Mouse (Mus musculus) liver, embryonic 15.5 days (tissue): ENCODE results near the gene Bad. TPM values are rescaled to one million over a fixed set of nuclear protein-coding genes. Genes with fewer than 3 reads are reported as not detected.
"Not testable (repeated sequence)": the region's sequence is repeated elsewhere in the genome, so short reads cannot be mapped to it uniquely, and the experiment has no call there.

Experiments used
- ATAC-seq: fragments of 200-750 bp; cut with Nextera tagmentation; 2 replicates; pipeline ENCODE4 v1.8.0; 2017; ENCODE audit warnings: moderate number of reproducible peaks, mild to moderate bottlenecking, moderate library complexity; ENCODE audit not compliant: insufficient read depth
- H3K27ac ChIP-seq: fragments of 300-500 bp; sonication (generic); replicated peaks from 2 replicates; pipeline ENCODE4 v1.5.1; 2015; ENCODE audit warnings: mild to moderate bottlenecking, inconsistent platforms
- H3K27me3 ChIP-seq: fragments of 300-500 bp; sonication (generic); 2 replicates; pipeline ENCODE4 v1.6.1; 2015; ENCODE audit warnings: mild to moderate bottlenecking, inconsistent platforms
- H3K36me3 ChIP-seq: fragments of 300-500 bp; sonication (generic); replicated peaks from 2 replicates; pipeline ENCODE4 v1.6.1; 2015; ENCODE audit warnings: moderate library complexity, mild to moderate bottlenecking, inconsistent platforms
- H3K4me1 ChIP-seq: fragments of 300-500 bp; sonication (generic); replicated peaks from 2 replicates; pipeline ENCODE4 v1.6.1; 2015; ENCODE audit warnings: inconsistent platforms
- H3K4me2 ChIP-seq: fragments of 300-500 bp; sonication (generic); 2 replicates; pipeline ENCODE4 v1.6.1; 2015; ENCODE audit warnings: moderate library complexity, mild to moderate bottlenecking, inconsistent platforms
- H3K4me3 ChIP-seq: fragments of 300-500 bp; sonication (generic); replicated peaks from 2 replicates; pipeline ENCODE4 v1.5.1; 2015; ENCODE audit warnings: mild to moderate bottlenecking, inconsistent platforms
- H3K9ac ChIP-seq: fragments of 300-500 bp; sonication (generic); 2 replicates; pipeline ENCODE4 v1.6.1; 2015; ENCODE audit warnings: moderate library complexity, mild to moderate bottlenecking, inconsistent platforms
- H3K9me3 ChIP-seq: fragments of 300-500 bp; sonication (generic); replicated peaks from 2 replicates; pipeline ENCODE4 v1.6.1; 2016; ENCODE audit warnings: inconsistent platforms
- WGBS: fragments of 180-500 bp; shearing (Covaris S2); methylation state at CpG from one replicate; pipeline ENCODE4 v1.1.7; 2015; ENCODE audit warnings: mixed read lengths; ENCODE audit not compliant: insufficient replicate concordance; 5-methylcytosine and 5-hydroxymethylcytosine counted together
- polyA plus RNA-seq: library from polyadenylated mRNA; unstranded; fragments of >200 nt; fragmentation: Nextera tagmentation; extraction: Ambion mirVana; gene quantifications from 2 replicates; pipeline ENCODE4 v1.2.1, GENCODE M21; 2015

The Bad gene
- 25.5 and 26.1 TPM in 2 replicates for polyA plus RNA-seq

DNA sequence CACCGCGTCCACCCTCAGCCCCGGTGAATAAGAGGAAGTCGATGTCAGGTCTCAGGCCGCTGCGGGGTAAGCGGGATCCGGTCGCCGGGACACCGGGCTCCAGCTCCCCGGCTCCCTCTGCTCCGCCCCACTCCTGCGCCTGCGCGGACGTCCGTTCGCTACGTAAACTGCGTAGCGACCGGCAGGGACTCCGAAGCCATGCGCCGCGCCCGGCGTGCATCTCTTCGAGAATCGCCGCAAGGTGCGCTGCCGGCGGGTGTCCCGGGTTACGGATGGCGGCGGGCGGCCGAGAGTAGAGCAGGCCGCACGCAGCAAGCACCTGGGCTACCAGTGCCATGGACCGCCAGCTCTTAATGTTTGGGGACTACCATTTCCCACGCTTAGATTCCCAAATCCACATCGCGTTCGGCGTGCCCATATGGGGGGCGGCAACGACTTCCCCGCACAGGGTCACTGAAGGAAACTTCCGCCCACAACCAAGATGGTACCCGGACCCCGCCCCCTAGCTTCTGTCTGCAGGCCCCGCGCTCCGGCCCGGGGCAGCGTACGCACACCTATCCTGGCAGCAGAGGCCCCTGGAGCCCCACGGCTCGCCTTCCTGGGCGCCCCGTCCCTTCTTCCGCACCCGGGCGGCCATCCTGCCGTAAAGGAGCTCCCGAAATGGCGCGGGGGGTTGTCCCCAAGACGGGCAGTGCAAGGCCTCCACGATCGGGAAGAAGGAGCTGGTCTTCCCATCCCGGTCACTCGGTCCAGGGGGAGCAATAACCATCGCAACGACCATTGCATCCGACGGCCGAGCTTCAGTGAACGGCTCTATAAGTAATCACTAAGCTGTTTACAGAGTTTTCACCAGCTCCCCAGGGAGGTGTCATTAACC is at the start of gene Bad:
Gene Bad (plus strand): TSS at position 490 of the 877 bp plus-strand sequence.
- peak within 1 kb of the TSS; percentile 82 for H3K4me3 ChIP-seq
- no peaks in the 10 kb centered on the region for H3K9me3 ChIP-seq
- peak; percentile 80 for ATAC-seq
- no peaks in the 10 kb centered on the region for H3K36me3 ChIP-seq
- peak within 1 kb of the TSS; percentile 89 for H3K27ac ChIP-seq
- no peaks in the 10 kb centered on the region for H3K27me3 ChIP-seq
- peak within 1 kb of the TSS; percentile 96 for H3K4me2 ChIP-seq
- WGBS: under 1% methylated on average over 83 of the region's 83 CpGs
- H3K4me1 ChIP-seq: peaks cover 30% of the 10 kb centered on the region
- H3K9ac ChIP-seq: peak within 1 kb of the TSS; percentile 82

DNA sequence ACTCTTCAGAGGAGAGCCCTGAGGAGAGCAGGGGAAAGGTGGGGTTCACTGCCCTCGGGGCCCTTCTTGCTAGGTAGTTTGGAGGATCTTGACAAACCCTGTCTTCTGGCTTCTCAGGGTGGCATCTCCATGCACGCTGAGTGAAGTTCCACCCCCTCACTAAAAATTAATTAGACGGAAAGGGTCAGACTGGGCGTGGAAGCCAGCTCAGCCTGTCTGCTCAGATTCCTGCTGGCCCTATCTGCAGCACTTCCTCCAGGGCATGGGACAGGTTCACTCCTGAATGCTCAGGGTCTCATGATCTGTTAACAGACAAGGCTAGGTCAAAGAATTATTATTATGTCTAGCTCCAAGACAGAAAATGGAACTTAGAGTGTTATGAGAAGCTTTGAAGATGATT is 49.1 kb upstream of the Bad start:
- Histone ChIP-seq H3K9ac (no peak overlapping the region), H3K9me3 (no peaks in the 10 kb centered on the region), H3K27ac (no peak overlapping the region), H3K4me2 (no peak overlapping the region), H3K27me3 (no peaks in the 10 kb centered on the region), H3K4me3 (no peak overlapping the region), H3K4me1 (no peaks in the 10 kb centered on the region), H3K36me3 (no peaks in the 10 kb centered on the region)
- WGBS: 49% methylated on average over 4 of the region's 4 CpGs
- ATAC-seq: no peak

- no peak overlapping the region for H3K9ac ChIP-seq
- H3K4me2 ChIP-seq: no peak overlapping the region
- H3K36me3 ChIP-seq: no peaks in the 10 kb centered on the region
- no peaks in the 10 kb centered on the region for H3K27me3 ChIP-seq
- H3K9me3 ChIP-seq: no peaks in the 10 kb centered on the region
- no peak overlapping the region for H3K27ac ChIP-seq
- no peak for ATAC-seq
- H3K4me3 ChIP-seq: no peak overlapping the region
- WGBS: 79% methylated on average over 14 of the region's 14 CpGs
- H3K4me1 ChIP-seq: no peaks in the 10 kb centered on the region
Observed at GRCm38 (mm10) chr19:6893731-6894451, 47.8 kb upstream of the Bad start.

- H3K4me3 ChIP-seq, H3K4me2 ChIP-seq, H3K9me3 ChIP-seq, H3K4me1 ChIP-seq, H3K36me3 ChIP-seq, ATAC-seq, H3K27me3 ChIP-seq, H3K9ac ChIP-seq, H3K27ac ChIP-seq: not testable (repeated sequence)
- 60% methylated on average over 18 of the region's 18 CpGs for whole genome bisulfite sequencing
Observed at GRCm38 (mm10) chr19:6895608-6896305, 45.9 kb upstream of the Bad start.

DNA sequence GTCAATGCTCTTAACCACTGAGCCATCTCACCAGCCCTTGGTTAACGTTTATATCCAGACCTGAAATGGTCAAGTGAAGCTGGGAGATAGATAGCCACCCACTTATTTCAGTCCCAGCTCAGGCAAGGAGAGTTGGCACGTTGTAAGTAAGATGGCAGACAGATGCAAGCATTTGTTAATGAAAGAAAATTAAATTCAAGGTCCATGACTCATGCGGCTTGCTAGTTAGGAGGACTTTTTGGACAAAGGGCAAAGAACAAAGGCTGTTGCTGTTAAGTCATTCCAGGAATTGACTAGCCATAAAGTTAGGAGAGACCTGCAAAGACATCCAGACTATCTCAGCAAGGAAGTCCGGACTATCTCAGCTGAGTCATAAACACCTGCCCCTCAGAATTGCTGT is 42.0 kb upstream of the Bad start:
- Histone ChIP-seq H3K27ac (no peak overlapping the region), H3K27me3 (no peaks in the 10 kb centered on the region), H3K4me1 (no peaks in the 10 kb centered on the region), H3K9ac (no peak overlapping the region), H3K4me2 (no peak overlapping the region), H3K9me3 (0 out of 2 replicates have a peak, but pooled peaks cover 3% of the 10 kb centered on the region), H3K4me3 (no peak overlapping the region), H3K36me3 (0 out of 2 replicates have a peak, but pooled peaks cover 2% of the 10 kb centered on the region)
- no peak for ATAC-seq
- 63% methylated on average over 4 of the region's 4 CpGs for WGBS

GRCm38 (mm10) chr19:6903031-6903430 is 38.6 kb upstream of the Bad start:
- 0 out of 2 replicates have a peak, but pooled peaks cover 3% of the 10 kb centered on the region for H3K9me3 ChIP-seq
- ATAC-seq: no peak
- WGBS: 78% methylated on average over 1 of the region's 1 CpGs
- H3K4me1 ChIP-seq: peaks cover 13% of the 10 kb centered on the region
- no peak overlapping the region for H3K4me3 ChIP-seq
- no peak overlapping the region for H3K27ac ChIP-seq
- H3K4me2 ChIP-seq: no peak overlapping the region
- H3K27me3 ChIP-seq: no peaks in the 10 kb centered on the region
- no peak overlapping the region for H3K9ac ChIP-seq
- peaks cover 31% of the 10 kb centered on the region for H3K36me3 ChIP-seq

- no peak for ATAC-seq
- 0 out of 2 replicates have a peak, but pooled peaks cover 3% of the 10 kb centered on the region for H3K9me3 ChIP-seq
- H3K27ac ChIP-seq: no peak overlapping the region
- H3K4me3 ChIP-seq: no peak overlapping the region
- H3K9ac ChIP-seq: no peak overlapping the region
- 62% methylated on average over 2 of the region's 2 CpGs for WGBS
- no peaks in the 10 kb centered on the region for H3K27me3 ChIP-seq
- peaks cover 27% of the 10 kb centered on the region for H3K4me1 ChIP-seq
- no peak overlapping the region for H3K4me2 ChIP-seq
- peaks cover 31% of the 10 kb centered on the region for H3K36me3 ChIP-seq
Observed at GRCm38 (mm10) chr19:6904846-6905245, 36.8 kb upstream of the Bad start.

DNA sequence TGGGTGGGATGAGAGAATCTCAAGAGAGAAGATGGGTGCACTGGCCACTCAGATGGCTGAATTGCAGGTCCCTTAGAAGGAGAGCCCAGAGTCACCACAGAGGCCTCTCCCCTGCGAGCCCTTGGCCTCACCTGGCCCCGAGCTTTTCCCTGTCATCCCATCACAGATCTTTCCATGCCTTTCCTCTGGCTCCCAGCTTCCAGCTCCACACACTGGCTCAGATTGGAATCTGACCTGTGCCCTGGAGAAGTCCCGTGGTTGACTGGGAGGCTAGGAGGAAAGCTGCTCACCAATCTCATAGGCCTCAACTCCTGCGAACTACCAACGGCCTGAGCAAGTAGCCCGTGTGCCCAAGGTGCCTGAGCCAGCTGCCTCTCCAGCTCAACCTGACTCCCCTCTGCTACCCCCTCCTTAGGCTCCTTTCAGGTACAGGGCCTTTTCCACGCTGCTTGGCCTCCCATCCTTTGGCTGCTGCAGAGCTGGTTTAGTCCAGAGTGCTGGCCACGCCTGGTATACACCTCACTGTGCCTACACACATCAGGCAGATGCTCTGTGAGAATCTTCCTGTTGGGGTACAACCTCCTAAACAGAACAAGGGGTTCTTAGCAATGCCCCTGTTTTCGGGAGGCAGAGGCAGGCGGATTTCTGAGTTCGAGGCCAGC is 36.0 kb upstream of the Bad start:
- no peak overlapping the region for H3K4me3 ChIP-seq
- 76% methylated on average over 11 of the region's 11 CpGs for WGBS
- no peak overlapping the region for H3K9ac ChIP-seq
- no peak overlapping the region for H3K27ac ChIP-seq
- ATAC-seq: no peak
- no peaks in the 10 kb centered on the region for H3K27me3 ChIP-seq
- peaks cover 31% of the 10 kb centered on the region for H3K36me3 ChIP-seq
- no peaks in the 10 kb centered on the region for H3K9me3 ChIP-seq
- H3K4me1 ChIP-seq: peaks cover 27% of the 10 kb centered on the region
- no peak overlapping the region for H3K4me2 ChIP-seq

DNA sequence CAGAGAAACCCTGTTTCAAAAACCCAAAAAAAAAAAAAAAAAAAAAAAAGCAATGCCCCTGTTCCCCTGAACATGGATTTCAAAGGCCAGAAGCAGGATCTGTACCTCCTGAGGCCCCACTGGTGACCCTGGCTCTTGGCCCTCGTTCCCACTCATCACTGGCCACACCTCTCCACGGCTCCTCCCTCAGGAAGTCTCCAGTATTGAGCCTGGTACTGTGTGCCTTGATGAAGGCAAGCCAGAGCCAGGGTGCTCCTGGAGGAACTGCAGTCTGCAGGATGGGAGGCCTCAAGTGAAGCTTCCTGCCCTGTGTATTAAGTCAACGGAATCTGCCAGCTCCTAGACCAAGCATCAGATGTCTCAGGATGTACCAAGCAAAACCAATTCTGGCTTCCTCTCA is 35.5 kb upstream of the Bad start:
- no peak for ATAC-seq
- no peaks in the 10 kb centered on the region for H3K27me3 ChIP-seq
- no peaks in the 10 kb centered on the region for H3K9me3 ChIP-seq
- H3K36me3 ChIP-seq: peaks cover 34% of the 10 kb centered on the region
- H3K4me3 ChIP-seq: no peak overlapping the region
- H3K9ac ChIP-seq: no peak overlapping the region
- no peak overlapping the region for H3K4me2 ChIP-seq
- no peak overlapping the region for H3K27ac ChIP-seq
- peaks cover 31% of the 10 kb centered on the region for H3K4me1 ChIP-seq
- WGBS: 79% methylated on average over 3 of the region's 3 CpGs

GRCm38 (mm10) chr19:6907094-6907493 is 34.6 kb upstream of the Bad start:
- 79% methylated on average over 8 of the region's 8 CpGs for WGBS
- Histone ChIP-seq H3K4me3 (peak overlapping the region; percentile 21; the same call in 1 of the 2 replicates), H3K4me1 (peaks cover 38% of the 10 kb centered on the region), H3K27me3 (no peaks in the 10 kb centered on the region), H3K9ac (no peak overlapping the region), H3K4me2 (peak overlapping the region; percentile 91), H3K36me3 (peaks cover 43% of the 10 kb centered on the region), H3K9me3 (no peaks in the 10 kb centered on the region), H3K27ac (0 out of 2 replicates have a peak overlapping the region, but pooled peaks have one; percentile 8)
- no peak for ATAC-seq
